21 mouse cellular contexts compared by ENCODE assay signal in the genomic region with DNA sequence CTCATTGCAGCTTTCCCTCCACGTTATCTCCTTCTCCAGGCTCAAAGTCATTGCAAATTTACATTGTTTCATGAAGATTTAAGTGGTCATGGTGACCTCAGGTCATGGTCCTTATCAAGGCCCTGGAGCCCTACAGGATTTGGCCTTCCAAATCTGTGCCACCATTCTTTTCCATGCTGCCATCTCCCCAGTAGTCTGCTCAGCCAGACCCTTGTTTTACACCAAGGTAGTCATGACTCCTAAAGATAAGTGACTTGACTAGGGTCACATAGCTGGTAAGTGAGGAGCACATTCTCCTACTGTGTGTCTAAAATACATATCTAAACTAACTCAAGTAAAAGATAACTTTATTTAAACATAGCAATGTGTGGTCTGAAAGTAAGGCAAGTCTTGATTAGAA. TPM values are rescaled to one million over a fixed set of nuclear protein-coding genes. Genes with fewer than 3 reads are reported as not detected.
"Had no signal": no experiment of that assay in that cellular context is flagged by ENCODE, and none has a peak within 500 bp of the region (broad histone marks: within the 10 kb centered on the region; RNA-seq: fewer than 3 reads in every experiment).

No protein-coding gene starts in this region.

- H3K4me3 ChIP-seq: lung, embryonic 15.5 days; midbrain, embryonic 13.5 days; midbrain, embryonic 15.5 days; neural tube, embryonic 12.5 days; stomach, embryonic 15.5 days had no signal

- H3K9me3 ChIP-seq: lung, embryonic 15.5 days; midbrain, embryonic 13.5 days; midbrain, embryonic 15.5 days; neural tube, embryonic 12.5 days; stomach, embryonic 15.5 days had no signal

- H3K27me3 ChIP-seq: lung, embryonic 15.5 days; midbrain, embryonic 13.5 days; midbrain, embryonic 15.5 days; neural tube, embryonic 12.5 days; stomach, embryonic 15.5 days had no signal

- H3K4me1 ChIP-seq: midbrain, embryonic 13.5 days; midbrain, embryonic 15.5 days; neural tube, embryonic 12.5 days; stomach, embryonic 15.5 days had no signal

- H3K36me3 ChIP-seq: lung, embryonic 15.5 days; midbrain, embryonic 13.5 days; midbrain, embryonic 15.5 days; neural tube, embryonic 12.5 days; stomach, embryonic 15.5 days had no signal

- DNase-seq: liver, postnatal 0 days; lung, adult 2 months; lung, postnatal 14 days; lung, postnatal 36 days; right cerebral cortex, postnatal 14 days; thymus, adult 2 months; thymus, postnatal 25 days; thymus, postnatal 4 days had no signal

- H3K9ac ChIP-seq: liver, postnatal 0 days; lung, embryonic 15.5 days; midbrain, embryonic 13.5 days; midbrain, embryonic 15.5 days; neural tube, embryonic 12.5 days; stomach, embryonic 15.5 days had no signal

- H3K27ac ChIP-seq: lung, embryonic 15.5 days; macrophage; midbrain, embryonic 13.5 days; midbrain, embryonic 15.5 days; neural tube, embryonic 12.5 days; stomach, embryonic 15.5 days; stomach, postnatal 0 days had no signal

- H3K4me2 ChIP-seq: lung, embryonic 15.5 days; midbrain, embryonic 11.5 days; midbrain, embryonic 13.5 days; midbrain, embryonic 15.5 days; neural tube, embryonic 12.5 days; stomach, embryonic 15.5 days had no signal

- ATAC-seq: liver, postnatal 0 days; lung, postnatal 0 days; midbrain, embryonic 13.5 days; midbrain, embryonic 15.5 days had no signal

RNA-seq across cellular contexts. Expression of gene Acbd7, which starts 43.8 kb away (rescaled TPM):
- total RNA-seq: megakaryocyte, adult 5-6 weeks; monocyte, adult 5-6 weeks; neutrophil, adult 5-6 weeks had no signal
- polyA plus RNA-seq: lung, adult 2 months; macrophage; spleen, adult 2 months; thymus, adult 2 months had no signal
